Mouse (Mus musculus) bone marrow, adult 2 months (tissue): Measurements from ENCODE around the gene Cacnb1.

ENCODE experiments used
- CTCF ChIP-seq: fragments of 200-500 bp; IDR thresholded peaks from 2 replicates; pipeline ENCODE4 v1.5.1; 2011; ENCODE audit warnings: low read length, control low read depth; ENCODE audit not compliant: control insufficient read depth, insufficient read depth
- POLR2A ChIP-seq: fragments of 200-500 bp; IDR thresholded peaks from 2 replicates; pipeline ENCODE4 v1.6.1; 2011; ENCODE audit warnings: low read depth, mild to moderate bottlenecking, control low read depth, low read length, borderline replicate concordance; ENCODE audit not compliant: control insufficient read depth

DNA sequence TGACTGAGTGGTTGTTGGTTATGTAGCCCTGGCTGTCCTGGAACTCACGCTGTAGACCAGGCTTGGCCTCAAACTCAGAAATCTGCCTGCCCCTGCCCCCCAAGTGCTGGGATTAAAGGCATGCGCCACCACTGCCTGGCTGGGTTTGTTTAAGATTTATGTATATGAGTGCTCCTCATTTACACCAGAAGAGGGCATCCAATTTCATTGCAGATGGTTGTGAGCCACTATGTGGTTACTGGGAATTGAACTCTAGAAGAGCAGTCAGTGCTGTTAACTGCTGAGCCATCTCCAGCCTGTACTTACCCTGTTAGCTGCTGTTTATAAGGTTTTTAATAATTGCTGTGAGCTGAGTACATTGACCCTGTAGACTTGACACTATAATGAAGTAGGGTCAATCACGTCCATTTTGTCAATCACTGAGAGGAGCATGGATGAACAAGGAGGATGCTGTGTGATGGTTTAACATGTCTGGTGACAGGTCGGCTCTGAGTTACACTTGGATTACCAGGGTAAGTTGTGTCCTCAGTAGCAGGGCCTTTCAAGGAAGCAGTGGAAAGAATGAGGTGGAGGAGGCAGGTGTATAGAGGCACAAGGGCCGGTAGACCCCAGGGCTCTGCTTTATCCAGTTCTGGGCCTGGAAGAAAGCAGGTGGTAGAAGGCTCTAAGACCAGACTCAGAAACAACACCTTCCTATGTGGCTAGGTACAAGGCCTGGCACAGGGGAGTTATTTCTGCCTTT, 8.0 kb upstream of the Cacnb1 start:
- TF ChIP-seq POLR2A = no peak
- TF ChIP-seq CTCF = no peak
